Mouse (Mus musculus): ENCODE results near the gene Nudt3. TPM values are rescaled to one million over a fixed set of nuclear protein-coding genes. Genes with fewer than 3 reads are reported as not detected.

The Nudt3 gene
- total RNA-seq, 4 experiments from 2014 or later: 194 to 226 (median 212) TPM

DNA sequence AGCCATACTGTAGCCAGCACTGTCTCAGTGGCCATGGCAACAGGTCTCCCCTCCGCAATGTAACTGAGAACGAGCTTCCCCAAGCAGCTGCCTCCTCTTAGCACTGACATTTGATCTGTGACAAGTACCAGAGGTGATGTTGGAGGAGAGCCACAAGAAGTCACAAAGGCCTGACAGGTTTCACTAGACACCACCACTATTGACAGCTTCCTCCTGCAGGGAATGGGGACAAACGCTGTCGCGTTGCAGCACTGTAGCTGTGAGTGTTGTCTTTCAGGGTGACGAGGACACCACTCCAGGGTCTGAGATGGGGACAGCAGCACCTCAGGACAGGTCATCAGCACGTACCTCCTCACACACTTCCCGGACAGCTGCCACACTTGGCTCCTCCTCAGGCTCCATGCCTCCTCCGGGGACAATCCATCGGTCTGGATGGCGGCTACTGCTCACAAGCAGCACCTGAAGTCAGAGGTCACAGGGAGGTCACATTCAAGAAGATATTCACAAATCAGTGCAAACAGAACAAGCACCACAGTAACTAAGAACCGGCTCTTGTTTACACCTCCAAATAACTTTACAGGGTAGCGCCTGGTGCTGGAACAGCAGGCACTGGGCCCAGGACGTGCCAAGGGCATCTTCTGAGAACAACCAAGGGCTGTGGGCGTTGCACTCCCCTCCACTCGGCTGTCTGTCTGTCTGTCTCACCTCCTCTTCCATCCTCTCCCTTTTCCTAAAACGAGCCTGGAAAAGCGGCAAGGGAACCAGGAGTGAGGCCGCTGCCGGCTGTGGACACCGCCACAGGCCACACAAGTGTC, 26.7 kb downstream of the Nudt3 start:
- no peak for DNase-seq

GRCm38 (mm10) chr17:27595659-27596375, 27.5 kb downstream of the Nudt3 start:
- DNase-seq: no peak

- DNase-seq: no peak
Measured at GRCm38 (mm10) chr17:27592565-27592910, 30.8 kb downstream of the Nudt3 start.

GRCm38 (mm10) chr17:27591826-27592564, 31.3 kb downstream of the Nudt3 start:
- no peak for DNase-seq

DNA sequence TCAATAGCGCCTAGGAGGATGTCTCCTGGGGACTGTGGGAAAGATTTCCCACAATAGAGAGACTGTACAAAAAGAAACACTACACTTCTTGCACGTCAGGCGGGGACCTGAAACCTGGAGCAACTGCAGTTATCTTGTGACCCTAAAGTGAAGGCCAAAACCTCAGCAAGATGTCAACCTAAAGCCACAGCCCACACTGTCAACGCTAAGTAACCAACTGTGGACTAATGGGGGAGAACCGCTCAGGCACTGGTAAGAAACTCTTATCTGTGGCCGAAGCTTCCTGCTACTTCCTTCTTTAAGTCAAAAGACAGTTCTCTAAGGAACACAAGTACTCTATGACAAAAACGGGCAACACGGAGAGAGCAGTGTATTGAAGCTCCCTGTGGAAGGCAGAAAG, 35.1 kb downstream of the Nudt3 start:
- DNase-seq: no peak

GRCm38 (mm10) chr17:27587252-27587651, 36.0 kb downstream of the Nudt3 start:
- no peak for DNase-seq

DNA sequence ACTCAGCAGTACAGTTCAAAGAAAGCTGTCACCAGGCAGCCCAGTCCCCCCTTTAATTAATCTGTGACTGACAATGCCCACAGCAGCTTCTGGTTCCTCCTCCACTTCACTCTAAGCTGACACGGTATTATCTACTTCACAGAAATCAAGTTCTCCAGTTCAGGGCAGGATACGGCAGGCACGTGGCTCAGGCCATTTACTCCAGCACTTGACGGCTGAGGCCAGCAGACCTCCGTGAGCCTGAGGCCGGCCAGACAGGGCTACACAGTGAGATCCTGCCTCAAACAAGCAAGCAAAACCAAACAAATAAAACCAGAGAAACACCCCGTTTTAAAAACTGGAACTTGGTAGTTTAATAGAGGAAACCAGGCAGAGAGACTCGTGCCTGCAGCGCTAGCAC, 36.6 kb downstream of the Nudt3 start:
- no peak for DNase-seq

- no peak for DNase-seq
Measured at GRCm38 (mm10) chr17:27583185-27583894, 40.0 kb downstream of the Nudt3 start.

DNA sequence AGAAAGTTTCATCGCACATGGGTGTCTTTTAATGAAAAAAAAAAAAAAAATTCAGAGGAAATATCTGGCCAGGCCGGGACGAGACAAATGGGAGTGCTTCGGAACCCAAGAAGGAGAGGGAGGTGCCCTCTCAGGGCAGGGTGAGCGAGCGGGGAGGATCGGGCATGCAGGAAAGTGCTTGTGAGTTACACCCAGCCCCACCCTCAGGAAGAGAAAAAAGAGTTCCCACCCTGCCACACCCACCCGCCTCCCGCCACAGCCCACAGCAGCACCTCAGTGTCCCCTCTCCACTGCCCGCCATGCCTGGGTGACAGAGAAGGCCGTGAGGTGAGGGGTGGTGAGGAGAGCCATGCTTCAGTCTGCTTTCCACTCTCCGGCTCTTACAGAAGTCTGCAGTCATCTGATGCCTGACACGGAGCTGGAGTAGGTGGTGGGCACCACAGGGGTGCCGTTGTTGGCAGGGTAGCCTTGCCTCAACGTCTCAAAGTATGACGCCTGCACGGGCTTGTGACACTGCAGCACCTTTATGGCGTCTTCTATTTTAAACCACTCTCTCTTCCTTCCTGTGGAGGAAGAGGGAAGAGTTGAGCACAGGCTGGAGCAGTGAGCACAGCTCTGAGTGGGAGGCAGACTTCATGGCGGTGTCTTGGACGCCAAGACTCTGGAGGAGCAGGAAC, 42.8 kb downstream of the Nudt3 start:
- no peak for DNase-seq

DNA sequence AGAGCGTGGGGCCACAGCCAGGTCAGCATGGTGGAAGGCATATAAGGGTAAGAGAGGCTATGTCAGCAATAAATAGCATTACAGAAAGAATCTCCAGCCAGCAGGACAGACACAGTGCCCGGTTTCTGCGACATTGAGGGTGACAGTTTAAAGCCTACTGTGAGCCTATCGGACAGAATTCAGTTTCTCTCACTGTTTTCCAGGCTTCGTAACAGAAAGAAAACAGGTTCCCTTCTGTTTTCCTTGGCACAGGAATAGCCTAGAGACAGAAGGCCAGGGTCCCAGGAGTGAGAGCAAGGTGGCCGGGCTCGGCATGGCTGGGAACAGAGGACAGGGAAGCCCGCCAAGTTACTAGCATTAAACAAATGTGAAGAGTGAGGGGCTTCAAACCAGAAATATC, 43.5 kb downstream of the Nudt3 start:
- no peak for DNase-seq

DNA sequence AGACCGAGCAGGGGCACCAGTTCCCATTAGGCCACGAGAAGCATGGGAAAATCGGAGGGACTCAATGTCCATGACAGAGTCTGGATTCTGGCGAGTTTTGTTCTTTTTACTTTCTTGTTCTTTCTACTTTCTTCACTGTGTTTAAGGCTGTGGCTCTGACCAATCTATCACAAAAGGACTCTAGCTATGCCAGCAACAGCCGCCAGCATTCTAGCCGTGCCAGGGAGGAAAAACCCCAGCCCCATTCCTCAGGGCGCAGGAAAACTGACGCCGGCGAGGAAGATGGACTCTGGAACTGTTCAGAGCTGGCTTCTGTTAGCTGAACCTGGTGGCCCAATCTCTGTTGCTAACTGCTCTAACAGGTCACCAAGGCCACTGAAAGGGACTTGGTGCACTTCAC, 44.8 kb downstream of the Nudt3 start:
- DNase-seq: no peak

GRCm38 (mm10) chr17:27577468-27577867, 45.8 kb downstream of the Nudt3 start:
- no peak for DNase-seq

DNA sequence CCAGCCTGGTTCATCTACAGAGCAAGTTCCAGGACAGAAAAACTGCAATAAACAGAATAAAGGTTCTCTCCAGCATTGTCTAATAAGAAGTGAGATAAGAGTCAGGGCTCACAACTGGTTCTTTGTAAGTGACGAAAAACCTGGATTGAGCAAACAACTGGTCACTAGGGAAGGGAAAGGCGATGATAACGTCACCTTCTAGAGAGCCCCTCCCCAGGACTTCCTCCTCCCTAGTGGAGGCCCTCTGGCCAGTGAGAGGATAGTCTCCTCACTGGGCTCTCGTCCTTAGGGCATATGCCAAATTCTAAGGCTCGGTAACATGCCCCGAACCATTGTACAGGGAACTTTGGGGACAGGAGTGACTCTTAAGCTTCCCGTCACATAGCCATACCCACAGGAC, 47.2 kb downstream of the Nudt3 start:
- DNase-seq: no peak

- DNase-seq: no peak
Measured at GRCm38 (mm10) chr17:27575116-27575776, 48.0 kb downstream of the Nudt3 start.

DNA sequence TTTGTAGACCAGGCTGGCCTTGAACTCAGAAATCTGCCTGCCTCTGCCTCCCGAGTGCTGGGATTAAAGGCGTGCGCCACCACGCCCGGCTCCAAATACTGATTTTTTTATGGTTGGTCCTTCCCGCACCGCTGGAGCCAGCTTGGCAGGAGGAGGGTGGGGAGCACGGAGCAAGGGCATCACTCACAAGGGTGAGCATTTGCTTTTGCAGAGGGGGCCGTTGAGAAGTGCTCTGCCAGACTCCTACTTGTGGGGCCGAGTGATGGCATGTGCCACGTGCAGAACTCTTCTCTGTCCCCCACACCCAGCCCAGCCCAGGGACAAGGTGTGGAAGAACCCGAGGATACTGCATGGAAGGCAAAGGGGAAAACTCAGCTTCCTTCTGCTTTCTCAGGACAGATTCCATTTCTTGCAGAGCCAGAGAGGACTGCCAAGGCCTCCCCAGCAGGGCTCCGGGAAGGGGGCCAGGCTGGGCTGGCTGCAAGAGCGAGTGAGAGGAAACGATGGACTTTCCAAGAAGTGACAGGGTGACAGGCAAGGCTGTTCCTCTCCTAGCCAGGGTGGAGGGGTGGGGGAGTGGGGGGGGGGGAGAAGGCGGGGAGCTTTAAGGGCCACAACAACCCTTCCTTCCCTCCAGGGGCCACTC, 48.7 kb downstream of the Nudt3 start:
- DNase-seq: no peak

DNA sequence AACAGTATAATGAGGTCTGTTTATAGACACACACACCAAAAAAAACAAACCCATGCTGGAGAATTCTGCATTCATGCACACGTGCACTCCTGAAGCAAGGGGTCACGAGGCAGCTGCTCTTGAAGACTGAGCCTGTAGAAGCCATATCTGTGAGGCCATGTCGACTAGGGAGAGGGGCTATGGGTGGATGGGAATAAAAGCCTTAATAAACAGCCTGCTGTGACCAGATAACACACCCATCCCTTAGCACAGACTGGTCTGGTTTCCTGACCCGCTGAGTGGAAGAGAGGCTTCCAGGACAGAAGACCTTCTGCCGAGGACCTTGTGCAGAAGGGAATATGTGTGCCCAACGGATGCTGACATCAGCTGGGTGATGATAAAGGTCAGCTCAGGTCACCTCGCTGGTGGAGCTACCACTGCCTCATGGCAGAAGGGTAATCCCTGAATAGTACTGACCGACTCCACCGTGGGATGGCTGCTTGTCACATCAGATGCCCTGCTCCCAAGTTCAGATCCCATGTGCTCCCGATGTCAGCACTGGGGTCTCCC, 49.4 kb downstream of the Nudt3 start:
- no peak for DNase-seq

- DNase-seq: no peak
Measured at GRCm38 (mm10) chr17:27571315-27571714, 52.0 kb downstream of the Nudt3 start.

GRCm38 (mm10) chr17:27568228-27568627, 55.1 kb downstream of the Nudt3 start:
- DNase-seq: no peak

DNA sequence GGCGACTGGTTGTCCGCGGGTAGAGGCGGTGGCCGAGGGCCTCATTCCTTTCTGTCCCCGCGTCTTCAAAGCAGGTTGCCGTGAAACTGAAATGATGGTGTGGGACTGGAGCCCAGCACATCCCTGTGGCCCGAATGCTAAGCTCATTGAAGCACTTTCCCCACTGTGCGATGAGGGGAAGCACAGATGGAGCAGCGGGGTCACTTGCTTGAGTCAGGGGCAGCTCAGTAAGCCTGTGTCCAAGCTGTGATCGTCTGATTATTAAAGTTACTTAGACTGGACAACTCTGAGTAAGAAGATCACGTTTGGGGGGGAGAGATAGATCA, 57.4 kb downstream of the Nudt3 start:
- DNase-seq: no peak

GRCm38 (mm10) chr17:27565163-27565941, 57.9 kb downstream of the Nudt3 start, which contains the start of gene AI413582:
Gene AI413582, minus strand, starts transcription at chr17:27565756.
- peak; percentile 92 for DNase-seq
